Mouse (Mus musculus): ENCODE measurements at regions not wholly inside any gene's neighbourhood (a gene's known extent, or its start where the extent isn't known, plus 50 kb on each side); places are given as distances from the start of the nearest gene placed in this dataset.

DNA sequence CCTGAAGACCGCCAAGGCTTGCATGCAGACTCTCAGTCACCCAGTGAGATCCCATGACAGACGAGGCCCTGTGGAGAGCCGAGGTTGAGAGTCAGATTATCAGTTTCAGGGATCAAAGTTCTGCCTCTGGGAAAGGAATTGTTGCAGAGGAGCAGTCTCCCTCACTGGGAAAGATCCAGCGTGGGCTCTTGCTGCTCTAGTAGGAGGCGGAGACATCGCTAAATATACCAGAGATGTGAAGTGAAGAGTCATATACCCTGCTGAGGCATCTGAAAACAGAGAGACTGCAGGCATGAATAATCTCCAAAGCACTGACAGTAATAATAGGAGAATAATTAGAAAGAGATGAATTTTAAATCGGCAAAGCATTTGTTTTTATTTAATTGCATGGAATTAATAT lies 106.6 kb upstream of the Auts2 start:
- no peak for TF ChIP-seq POLR2A (IDR thresholded peaks at IDR 0.05; ENCODE audit: low read depth, low read length)
- TF ChIP-seq CTCF (conservative IDR thresholded peaks at IDR 0.05; ENCODE audit: insufficient read depth, insufficient read length, low read depth, low read length): no peak
